Mouse (Mus musculus) liver, postnatal 0 days (tissue): Measurements from ENCODE around the gene Tvp23a. TPM values are rescaled to one million over a fixed set of nuclear protein-coding genes. Genes with fewer than 3 reads are reported as not detected.
A peak's percentile ranks its signal among the peaks of the same experiment; 100 is the strongest.

ENCODE experiments used
- ATAC-seq: fragments of 200-750 bp; cut with Nextera tagmentation; 2 replicates; pipeline ENCODE4 v1.8.0; 2017; ENCODE audit warnings: mild to moderate bottlenecking, moderate library complexity
- DNase-seq: peaks from one replicate; pipeline ENCODE4 v3.0.0-alpha.2; 2016
- H3K27ac ChIP-seq: fragments of 300-500 bp; sonication (generic); 2 replicates; pipeline ENCODE4 v1.5.1; 2014; ENCODE audit warnings: antibody characterized with exemption, moderate library complexity, mild to moderate bottlenecking, low read depth
- H3K27me3 ChIP-seq: fragments of 300-500 bp; sonication (generic); 2 replicates; pipeline ENCODE4 v1.6.1; 2014; ENCODE audit warnings: low read length, control low read depth, mixed read lengths; ENCODE audit not compliant: insufficient read depth
- H3K36me3 ChIP-seq: fragments of 300-500 bp; sonication (generic); replicated peaks from 2 replicates; pipeline ENCODE4 v1.6.1; 2014; ENCODE audit warnings: mild to moderate bottlenecking, control low read depth, low read length, moderate library complexity, mixed read lengths; ENCODE audit not compliant: insufficient read depth
- H3K4me1 ChIP-seq: fragments of 300-500 bp; sonication (generic); 2 replicates; pipeline ENCODE4 v1.6.1; 2014; ENCODE audit warnings: antibody characterized with exemption, mild to moderate bottlenecking, control low read depth; ENCODE audit not compliant: insufficient read depth
- H3K4me2 ChIP-seq: fragments of 300-500 bp; sonication (generic); 2 replicates; pipeline ENCODE4 v1.6.1; 2014; ENCODE audit warnings: low read depth, mild to moderate bottlenecking, low read length, moderate library complexity, mixed read lengths
- H3K4me3 ChIP-seq: fragments of 300-500 bp; sonication (generic); 2 replicates; pipeline ENCODE4 v1.5.1; 2014; ENCODE audit warnings: low read depth, low read length
- H3K9ac ChIP-seq: fragments of 300-500 bp; sonication (generic); replicated peaks from 2 replicates; pipeline ENCODE4 v1.6.1; 2014; ENCODE audit warnings: mild to moderate bottlenecking, moderate library complexity
- H3K9me3 ChIP-seq: fragments of 300-500 bp; sonication (generic); 2 replicates; pipeline ENCODE4 v1.6.1; 2016; ENCODE audit warnings: mild to moderate bottlenecking, control low read depth, low read length, mixed read lengths
- CTCF ChIP-seq: sonication (generic); IDR thresholded peaks from 2 replicates; pipeline ENCODE4 v1.5.1; 2016; ENCODE audit warnings: antibody characterized with exemption, low read depth
- EP300 ChIP-seq: IDR thresholded peaks from 2 replicates; pipeline ENCODE4 v1.6.1; 2016; ENCODE audit warnings: antibody characterized with exemption, low read depth, mild to moderate bottlenecking
- WGBS: fragments of 180-500 bp; shearing (Covaris S2); extraction: QIAGEN DNeasy Blood & Tissue Kit; methylation state at CpG from one replicate; pipeline ENCODE4 v1.1.7; 2014; ENCODE audit not compliant: insufficient replicate concordance; 5-methylcytosine and 5-hydroxymethylcytosine counted together
- polyA plus RNA-seq: library from polyadenylated mRNA; unstranded; fragments of >200 nt; fragmentation: Nextera tagmentation; extraction: Ambion mirVana; gene quantifications from 2 replicates; pipeline ENCODE4 v1.2.1, GENCODE M21; 2015

Tvp23a gene
- polyA plus RNA-seq, result 0.20 and 0.21 TPM in 2 replicates

- ATAC-seq, result peak; percentile 45; the same call in 1 of the 2 replicates
- TF ChIP-seq EP300 (no peak), CTCF (no peak)
- H3K4me3 ChIP-seq, result no peak within 1 kb of the TSS
- no peak within 1 kb of the TSS for H3K9ac ChIP-seq
- WGBS, result 23% methylated on average over 12 of the region's 12 CpGs
- H3K36me3 ChIP-seq, result no peaks in the 10 kb centered on the region
- peak; percentile 61 for DNase-seq
- H3K9me3 ChIP-seq, result no peaks in the 10 kb centered on the region
- H3K4me2 ChIP-seq, result peak within 1 kb of the TSS; percentile 38
- no peaks in the 10 kb centered on the region for H3K27me3 ChIP-seq
- H3K4me1 ChIP-seq, result peaks cover 20% of the 10 kb centered on the region
- H3K27ac ChIP-seq, result no peak within 1 kb of the TSS
These were observed at the start of gene Tvp23a for GRCm38 (mm10) chr16:10447264-10447594. TSS of gene Tvp23a (minus strand) at chr16:10447362.

- H3K4me1 ChIP-seq, result no peaks in the 10 kb centered on the region
- DNase-seq, result no peak
- TF ChIP-seq EP300, result no peak
- no peak for TF ChIP-seq CTCF
These were observed 48.7 kb upstream of the Tvp23a start for GRCm38 (mm10) chr16:10495824-10496298.

GRCm38 (mm10) chr16:10492587-10492986, 45.4 kb upstream of the Tvp23a start:
- TF ChIP-seq EP300, result no peak
- no peak for TF ChIP-seq CTCF
- no peaks in the 10 kb centered on the region for H3K4me1 ChIP-seq
- H3K4me3 ChIP-seq, result no peak overlapping the region
- 70% methylated on average over 3 of the region's 3 CpGs for WGBS
- H3K36me3 ChIP-seq, result no peaks in the 10 kb centered on the region
- no peak for DNase-seq
- no peak overlapping the region for H3K9ac ChIP-seq
- no peak overlapping the region for H3K4me2 ChIP-seq
- no peaks in the 10 kb centered on the region for H3K9me3 ChIP-seq
- ATAC-seq, result no peak
- H3K27me3 ChIP-seq, result peaks cover 7% of the 10 kb centered on the region; the same call in 1 of the 2 replicates
- no peak overlapping the region for H3K27ac ChIP-seq

More at GRCm38 (mm10) chr16:10495824-10496298, 48.7 kb upstream of the Tvp23a start:
- no peaks in the 10 kb centered on the region for H3K27me3 ChIP-seq
- H3K4me2 ChIP-seq, result no peak overlapping the region
- H3K9me3 ChIP-seq, result no peaks in the 10 kb centered on the region
- no peak overlapping the region for H3K9ac ChIP-seq
- H3K27ac ChIP-seq, result no peak overlapping the region
- H3K36me3 ChIP-seq, result no peaks in the 10 kb centered on the region
- ATAC-seq, result no peak
- no peak overlapping the region for H3K4me3 ChIP-seq
- whole genome bisulfite sequencing, result 44% methylated on average over 2 of the region's 2 CpGs

- Histone ChIP-seq H3K27ac (no peak overlapping the region), H3K9me3 (no peaks in the 10 kb centered on the region), H3K36me3 (no peaks in the 10 kb centered on the region), H3K4me1 (no peaks in the 10 kb centered on the region), H3K4me3 (no peak overlapping the region), H3K27me3 (peaks cover 7% of the 10 kb centered on the region; the same call in 1 of the 2 replicates), H3K9ac (no peak overlapping the region), H3K4me2 (no peak overlapping the region)
- TF ChIP-seq EP300 (no peak), CTCF (no peak)
- no peak for ATAC-seq
- 75% methylated on average over 4 of the region's 4 CpGs for WGBS
- no peak for DNase-seq
These were observed 44.6 kb upstream of the Tvp23a start for GRCm38 (mm10) chr16:10491716-10492115.

- H3K36me3 ChIP-seq, result no peaks in the 10 kb centered on the region
- ATAC-seq (no peak), DNase-seq (no peak)
- H3K4me1 ChIP-seq, result no peaks in the 10 kb centered on the region
- H3K27ac ChIP-seq, result no peak overlapping the region
- H3K27me3 ChIP-seq, result peaks cover 7% of the 10 kb centered on the region; the same call in 1 of the 2 replicates
- H3K4me3 ChIP-seq, result no peak overlapping the region
- H3K9ac ChIP-seq, result no peak overlapping the region
- 75% methylated on average over 18 of the region's 18 CpGs for WGBS
- H3K4me2 ChIP-seq, result no peak overlapping the region
- no peaks in the 10 kb centered on the region for H3K9me3 ChIP-seq
- TF ChIP-seq CTCF, result no peak
- no peak for TF ChIP-seq EP300
These were observed 43.5 kb upstream of the Tvp23a start for GRCm38 (mm10) chr16:10490503-10491150.

GRCm38 (mm10) chr16:10489904-10490457, 42.8 kb upstream of the Tvp23a start:
- peak overlapping the region; percentile 25; the same call in 1 of the 2 replicates for H3K4me3 ChIP-seq
- H3K4me2 ChIP-seq, result peak overlapping the region; percentile 61
- DNase-seq (no peak), ATAC-seq (no peak)
- H3K9ac ChIP-seq, result no peak overlapping the region
- WGBS, result 19% methylated on average over 11 of the region's 14 CpGs
- TF ChIP-seq CTCF, result no peak
- TF ChIP-seq EP300, result no peak
- no peaks in the 10 kb centered on the region for H3K4me1 ChIP-seq
- no peaks in the 10 kb centered on the region for H3K36me3 ChIP-seq
- no peaks in the 10 kb centered on the region for H3K9me3 ChIP-seq
- peaks cover 7% of the 10 kb centered on the region; the same call in 1 of the 2 replicates for H3K27me3 ChIP-seq
- H3K27ac ChIP-seq, result no peak overlapping the region
